Mouse (Mus musculus) kidney, embryonic 16.5 days (tissue): ENCODE data around the gene Pgm2l1. TPM values are rescaled to one million over a fixed set of nuclear protein-coding genes. Genes with fewer than 3 reads are reported as not detected.

Experiments used
- ATAC-seq: fragments of 200-750 bp; cut with Nextera tagmentation; 2 replicates; pipeline ENCODE4 v1.8.0; 2017; ENCODE audit warnings: moderate TSS enrichment; ENCODE audit not compliant: low FRiP score, low TSS enrichment
- H3K27ac ChIP-seq: fragments of 300-500 bp; sonication (generic); 2 replicates; pipeline ENCODE4 v1.5.1; 2014; ENCODE audit warnings: low read length
- H3K27me3 ChIP-seq: fragments of 300-500 bp; sonication (generic); 2 replicates; pipeline ENCODE4 v1.6.1; 2014; ENCODE audit warnings: low read length, control low read depth, mixed read lengths; ENCODE audit not compliant: insufficient read depth
- H3K36me3 ChIP-seq: fragments of 300-500 bp; sonication (generic); 2 replicates; pipeline ENCODE4 v1.6.1; 2014; ENCODE audit warnings: low read length, control low read depth, mixed read lengths; ENCODE audit not compliant: insufficient read depth
- H3K4me1 ChIP-seq: fragments of 300-500 bp; sonication (generic); 2 replicates; pipeline ENCODE4 v1.6.1; 2014; ENCODE audit warnings: low read length, control low read depth, mixed read lengths; ENCODE audit not compliant: insufficient read depth
- H3K4me2 ChIP-seq: fragments of 300-500 bp; sonication (generic); replicated peaks from 2 replicates; pipeline ENCODE4 v1.6.1; 2014; ENCODE audit warnings: low read depth, low read length
- H3K4me3 ChIP-seq: fragments of 300-500 bp; sonication (generic); 2 replicates; pipeline ENCODE4 v1.5.1; 2014; ENCODE audit warnings: mild to moderate bottlenecking, low read length
- H3K9ac ChIP-seq: fragments of 300-500 bp; sonication (generic); replicated peaks from 2 replicates; pipeline ENCODE4 v1.6.1; 2014; ENCODE audit warnings: low read length
- H3K9me3 ChIP-seq: fragments of 300-500 bp; sonication (generic); 2 replicates; pipeline ENCODE4 v1.6.1; 2016; ENCODE audit warnings: low read length, control low read depth
- WGBS: fragments of 180-500 bp; shearing (Covaris S2); extraction: QIAGEN DNeasy Blood & Tissue Kit; methylation state at CpG from one replicate; pipeline ENCODE4 v1.1.7; 2014; 5-methylcytosine and 5-hydroxymethylcytosine counted together
- polyA plus RNA-seq: library from polyadenylated mRNA; unstranded; fragments of >200 nt; fragmentation: Nextera tagmentation; extraction: Ambion mirVana; gene quantifications from 2 replicates; pipeline ENCODE4 v1.2.1, GENCODE M21; 2015

Pgm2l1 gene
- polyA plus RNA-seq, 1 experiment from 2014 or later = 3.4 TPM

DNA sequence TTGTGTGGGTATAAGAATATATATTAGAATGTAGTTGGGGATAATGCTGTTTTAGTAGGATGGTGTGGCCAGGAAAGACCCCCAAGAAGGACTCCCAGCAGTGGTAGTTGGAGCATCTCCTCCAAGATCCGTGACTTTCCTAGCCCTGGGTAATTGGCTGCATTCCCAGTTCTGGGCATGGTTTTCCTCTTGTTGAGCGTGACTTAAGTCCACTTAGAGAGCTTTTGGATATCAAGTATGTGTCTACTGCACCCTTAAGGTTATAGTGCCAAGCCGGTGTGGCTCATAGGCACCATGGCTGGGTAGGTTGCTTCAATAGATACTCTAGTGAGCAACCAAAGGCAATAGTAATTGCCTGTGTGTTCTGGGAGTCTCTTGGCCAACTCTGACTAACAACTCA is 96.5 kb downstream of the Pgm2l1 start:
- Histone ChIP-seq H3K4me2 (no peak overlapping the region), H3K27me3 (no peaks in the 10 kb centered on the region), H3K9me3 (no peaks in the 10 kb centered on the region), H3K36me3 (peaks cover 27% of the 10 kb centered on the region; the same call in 1 of the 2 replicates), H3K4me1 (no peaks in the 10 kb centered on the region), H3K27ac (no peak overlapping the region), H3K9ac (no peak overlapping the region), H3K4me3 (no peak overlapping the region)
- WGBS = 89% methylated on average over 3 of the region's 3 CpGs
- no peak for ATAC-seq

DNA sequence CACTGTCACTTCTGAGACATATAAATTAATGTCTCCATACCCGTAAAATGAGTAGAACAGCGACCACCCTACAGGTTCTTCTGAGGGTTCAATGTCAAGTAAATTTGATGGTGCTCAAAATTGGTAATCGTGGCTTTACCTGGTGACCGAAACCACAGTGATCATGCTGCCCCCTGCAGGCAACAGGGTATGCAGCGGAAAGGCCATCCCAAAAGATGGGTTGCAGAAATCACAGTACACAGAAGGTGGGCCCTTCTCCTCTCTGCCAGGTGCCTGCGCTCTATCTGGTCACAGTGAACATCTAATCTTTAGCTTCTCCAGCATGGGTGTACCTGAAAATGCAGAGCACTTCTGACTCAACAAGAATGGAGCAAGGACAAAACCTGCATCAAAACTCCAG is 98.3 kb downstream of the Pgm2l1 start:
- H3K4me1 ChIP-seq = no peaks in the 10 kb centered on the region
- no peak overlapping the region for H3K4me2 ChIP-seq
- peaks cover 40% of the 10 kb centered on the region for H3K36me3 ChIP-seq
- no peak overlapping the region for H3K4me3 ChIP-seq
- no peak overlapping the region for H3K27ac ChIP-seq
- H3K9ac ChIP-seq = no peak overlapping the region
- ATAC-seq = no peak
- no peaks in the 10 kb centered on the region for H3K27me3 ChIP-seq
- no peaks in the 10 kb centered on the region for H3K9me3 ChIP-seq
- WGBS = 71% methylated on average over 6 of the region's 6 CpGs

DNA sequence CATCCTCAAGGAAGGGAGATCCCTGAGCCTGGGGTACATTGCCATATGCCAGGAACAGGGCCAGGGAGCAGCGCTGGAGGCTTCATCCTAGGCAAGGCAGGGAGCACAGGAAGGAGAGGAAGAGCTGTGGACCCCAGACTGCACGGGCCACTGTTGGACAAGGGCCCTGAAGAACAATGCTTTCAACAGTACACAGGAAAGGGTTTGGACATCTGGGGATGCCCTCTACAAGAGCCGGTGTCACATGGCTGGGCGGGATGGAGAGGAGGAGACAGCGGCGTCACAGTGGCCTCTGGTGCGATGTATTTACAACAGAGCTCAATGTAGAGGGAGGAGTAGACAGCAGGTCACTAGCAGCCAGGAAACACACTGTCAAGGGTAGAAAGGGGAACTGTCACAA is 100.3 kb downstream of the Pgm2l1 start:
- Histone ChIP-seq H3K27ac (no peak overlapping the region), H3K9ac (no peak overlapping the region), H3K4me2 (no peak overlapping the region), H3K4me3 (no peak overlapping the region), H3K36me3 (peaks cover 46% of the 10 kb centered on the region), H3K9me3 (no peaks in the 10 kb centered on the region), H3K27me3 (no peaks in the 10 kb centered on the region), H3K4me1 (no peaks in the 10 kb centered on the region)
- peak; percentile 49; the same call in 1 of the 2 replicates for ATAC-seq
- 72% methylated on average over 7 of the region's 7 CpGs for WGBS

Other genes starting within 250 kb of the Pgm2l1 start
- gene Rnf169, start 246.9 kb upstream of the Pgm2l1 start, polyA plus RNA-seq = 5.6 and 6.1 TPM in 2 replicates
- gene Chrdl2, start 221.2 kb upstream of the Pgm2l1 start, polyA plus RNA-seq = 0.90 and 0.95 TPM in 2 replicates
- 63.9 and 64.6 TPM in 2 replicates for gene Pold3, start 105.8 kb upstream of the Pgm2l1 start, polyA plus RNA-seq
- gene Lipt2, start 68.1 kb upstream of the Pgm2l1 start, polyA plus RNA-seq = 19.6 and 21.7 TPM in 2 replicates
- gene Kcne3, start 50.9 kb upstream of the Pgm2l1 start, polyA plus RNA-seq = 3.0 and 4.2 TPM in 2 replicates
- 7.2 and 9.3 TPM in 2 replicates for gene P4ha3, start 58.1 kb downstream of the Pgm2l1 start, polyA plus RNA-seq
- 23.6 and 29.8 TPM in 2 replicates for gene C2cd3, start 144.8 kb downstream of the Pgm2l1 start, polyA plus RNA-seq
- 72.5 and 79.5 TPM in 2 replicates for gene Ppme1, start 144.9 kb downstream of the Pgm2l1 start, polyA plus RNA-seq
- 0.09 and 0.14 TPM in 2 replicates for gene Ucp3, start 245.6 kb downstream of the Pgm2l1 start, polyA plus RNA-seq